Mouse (Mus musculus) left cerebral cortex, adult 18-20 months (tissue): Measurements from ENCODE around the gene Ndfip2. TPM values are rescaled to one million over a fixed set of nuclear protein-coding genes. Genes with fewer than 3 reads are reported as not detected.
A peak's percentile ranks its signal among the peaks of the same experiment; 100 is the strongest.

Experiments
- DNase-seq, 2 experiments: peaks; one replicate each; pipeline ENCODE4 v3.0.0; 2021 to 2022; ENCODE audit warnings: low spot score in 2 of 2, mixed read lengths in 1 of 2
- long read RNA-seq, 2 experiments: library from polyadenylated mRNA; stranded (forward); transcript quantifications; one replicate each; pipeline ENCODE4 v2.0.0; 2021
- total RNA-seq, 2 experiments: library from RNA; stranded (reverse); gene quantifications; 2 replicates each; pipeline ENCODE4 v1.2.3; 2021

The Ndfip2 gene
- 100 to 1,000 TPM; 100 to 113 TPM for total RNA-seq
- long read RNA-seq, experiment 1, transcript Ndfip2-206 (8 exons, 2,532 nt), result major isoform, 238 of 297 reads
- long read RNA-seq, experiment 1, transcript Ndfip2-202 (8 exons, 1,695 nt), result minor isoform, 42 of 297 reads
- long read RNA-seq, experiment 1, partial matches to known transcripts, result 8 of 297 reads
- long read RNA-seq, experiment 1, other reads (novel, unspliced or antisense), result 9 of 297 reads
- long read RNA-seq, experiment 2, transcript Ndfip2-202 (8 exons, 1,695 nt), result minor isoform, 33 of 268 reads
- long read RNA-seq, experiment 2, transcript Ndfip2-206 (8 exons, 2,532 nt), result major isoform, 220 of 268 reads
- long read RNA-seq, experiment 2, partial matches to known transcripts, result 1 of 268 reads
- long read RNA-seq, experiment 2, other reads (novel, unspliced or antisense), result 14 of 268 reads

GRCm38 (mm10) chr14:105258379-105259034 is at the start of gene Ndfip2:
Ndfip2 (plus strand) TSS chr14:105258573.
- DNase-seq, result peak; percentile 85 to 92

DNA sequence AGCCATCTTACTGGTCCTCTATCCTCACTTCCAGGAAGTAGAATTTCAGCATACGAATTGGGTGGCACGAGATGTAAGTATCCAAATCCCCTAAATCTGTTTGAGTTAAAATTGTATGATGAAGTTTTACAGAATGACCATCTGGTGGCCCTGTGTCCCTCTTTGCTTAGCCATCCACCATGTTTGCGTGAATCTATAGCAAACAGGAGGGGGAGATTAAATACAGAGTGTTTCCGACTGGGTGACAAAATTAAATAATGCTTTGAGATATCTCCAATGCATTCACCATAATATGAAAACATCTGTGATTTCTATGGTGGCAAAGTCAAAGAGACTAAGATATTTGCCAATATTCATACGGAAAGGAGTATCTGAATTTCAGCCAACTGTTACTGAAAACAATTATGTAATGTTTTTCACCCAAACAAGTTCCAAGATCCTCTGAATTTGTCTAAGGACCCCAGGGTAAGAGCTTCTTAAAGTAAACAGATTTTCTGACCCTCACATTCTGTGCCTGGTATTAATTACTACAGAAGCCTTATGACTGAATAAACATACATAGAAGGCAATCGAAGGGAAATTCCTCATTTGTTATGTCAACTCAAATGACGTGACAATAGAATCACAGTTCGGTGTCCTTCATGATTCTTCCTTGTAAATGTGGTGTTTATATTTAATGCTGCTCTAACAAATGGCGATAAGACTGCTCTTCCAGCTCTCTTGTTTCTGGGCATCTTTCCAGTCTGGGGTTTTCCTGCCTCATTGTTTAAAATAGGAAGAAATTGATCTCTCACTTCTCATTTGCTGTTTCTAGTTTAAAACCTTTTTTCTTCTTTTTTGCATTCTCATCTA is 38.6 kb upstream of the Ndfip2 start:
- no peak for DNase-seq

GRCm38 (mm10) chr14:105222240-105222639 is 36.1 kb upstream of the Ndfip2 start:
- no peak for DNase-seq

DNA sequence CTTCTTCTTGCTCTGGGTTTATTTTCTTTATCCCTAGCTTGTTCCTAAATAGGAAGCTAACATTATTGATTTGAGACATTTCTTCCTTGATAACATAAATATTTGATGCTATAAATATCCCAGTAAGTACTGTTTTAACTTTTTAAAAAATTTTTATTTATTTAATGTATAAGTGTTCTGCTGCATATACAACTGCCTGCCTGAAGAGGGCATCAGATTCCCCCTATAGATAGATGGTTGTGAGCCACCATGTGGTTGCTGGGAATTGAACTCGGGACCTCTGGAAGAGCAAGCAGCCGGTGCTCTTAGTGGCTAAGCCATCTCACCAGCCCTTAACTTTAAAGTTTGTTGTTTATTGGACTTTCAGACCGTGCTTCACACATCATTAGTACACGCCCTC is 32.6 kb upstream of the Ndfip2 start:
- no peak for DNase-seq

DNA sequence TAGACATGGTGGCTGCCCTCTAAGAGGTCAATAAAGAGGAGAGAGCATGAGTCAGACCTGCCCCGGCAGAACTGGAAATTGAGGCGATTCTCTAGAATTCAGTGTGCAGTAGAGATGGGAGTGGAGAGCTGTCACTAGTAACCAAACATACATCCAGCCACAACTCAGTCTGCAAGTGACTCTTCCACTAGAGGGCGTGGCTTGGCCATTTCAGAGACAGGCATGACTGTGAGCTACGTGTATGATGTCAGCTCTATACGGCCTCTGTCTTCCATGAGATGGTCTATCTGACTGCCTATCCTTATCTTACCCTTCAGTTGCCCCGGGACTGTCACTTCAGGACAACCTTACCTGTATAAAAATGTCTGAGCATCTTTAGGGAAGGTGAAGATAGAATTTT is 26.0 kb upstream of the Ndfip2 start:
- peak; percentile 37 to 40 for DNase-seq

DNA sequence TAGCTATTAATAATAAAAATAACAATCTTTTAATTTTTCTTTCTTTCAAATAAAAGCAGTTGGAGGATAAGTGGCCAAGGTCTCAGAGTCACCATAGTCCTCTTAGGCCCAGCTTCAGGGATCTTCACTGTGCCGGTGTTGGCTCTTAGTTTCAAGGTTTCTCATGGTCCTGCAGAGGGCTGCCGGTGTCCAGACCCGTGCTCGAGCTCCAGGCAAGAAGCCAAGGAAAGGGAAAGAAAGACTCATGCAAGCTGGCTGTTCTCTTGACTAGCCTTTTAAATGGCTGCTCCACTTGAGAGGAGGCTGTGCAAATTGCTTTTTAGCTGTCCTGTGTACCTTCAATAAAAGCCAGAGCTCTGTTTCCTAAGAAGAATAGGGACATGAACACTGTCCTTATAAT is 21.8 kb upstream of the Ndfip2 start:
- no peak for DNase-seq

DNA sequence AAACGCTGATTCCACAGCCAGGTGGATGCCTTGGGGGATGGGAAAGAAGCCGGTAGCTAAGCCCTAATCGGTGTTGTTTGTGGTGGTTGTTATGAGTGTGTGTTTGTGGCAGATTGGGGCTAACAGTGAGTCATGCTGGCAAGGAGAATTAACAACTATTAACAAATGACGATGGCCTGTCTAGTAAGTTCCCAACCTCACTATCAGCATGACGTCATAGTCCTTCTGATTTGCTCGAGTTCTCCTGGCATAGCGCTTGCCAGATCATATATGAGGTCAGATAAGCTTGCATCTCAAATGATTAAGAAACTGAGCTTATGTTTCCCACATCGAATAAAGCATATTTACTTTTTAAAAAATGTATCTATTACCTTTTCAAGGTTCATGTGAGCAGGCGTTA is 20.6 kb upstream of the Ndfip2 start:
- DNase-seq, result no peak

- DNase-seq, result no peak
Observed at GRCm38 (mm10) chr14:105238450-105239038, 19.8 kb upstream of the Ndfip2 start.

DNA sequence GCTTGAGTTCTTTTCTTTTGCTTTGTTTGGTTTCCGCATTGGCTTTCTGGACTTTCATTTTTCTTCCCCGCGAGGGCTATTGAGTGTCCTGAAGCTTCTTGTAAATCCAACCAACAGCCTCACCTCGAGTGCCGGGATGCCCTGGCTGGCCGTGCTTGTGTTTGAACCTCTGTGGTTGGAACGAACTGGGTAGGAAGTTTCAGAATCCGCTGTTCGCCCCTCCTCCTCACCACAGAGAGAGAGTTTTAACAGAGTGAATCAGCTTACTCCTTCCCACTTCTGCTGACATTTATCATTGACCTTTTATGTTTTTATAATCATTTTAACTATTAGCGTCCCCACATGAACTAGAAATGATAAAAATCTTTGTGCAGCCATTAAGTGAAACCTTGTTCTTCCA is 18.3 kb upstream of the Ndfip2 start:
- no peak for DNase-seq

DNA sequence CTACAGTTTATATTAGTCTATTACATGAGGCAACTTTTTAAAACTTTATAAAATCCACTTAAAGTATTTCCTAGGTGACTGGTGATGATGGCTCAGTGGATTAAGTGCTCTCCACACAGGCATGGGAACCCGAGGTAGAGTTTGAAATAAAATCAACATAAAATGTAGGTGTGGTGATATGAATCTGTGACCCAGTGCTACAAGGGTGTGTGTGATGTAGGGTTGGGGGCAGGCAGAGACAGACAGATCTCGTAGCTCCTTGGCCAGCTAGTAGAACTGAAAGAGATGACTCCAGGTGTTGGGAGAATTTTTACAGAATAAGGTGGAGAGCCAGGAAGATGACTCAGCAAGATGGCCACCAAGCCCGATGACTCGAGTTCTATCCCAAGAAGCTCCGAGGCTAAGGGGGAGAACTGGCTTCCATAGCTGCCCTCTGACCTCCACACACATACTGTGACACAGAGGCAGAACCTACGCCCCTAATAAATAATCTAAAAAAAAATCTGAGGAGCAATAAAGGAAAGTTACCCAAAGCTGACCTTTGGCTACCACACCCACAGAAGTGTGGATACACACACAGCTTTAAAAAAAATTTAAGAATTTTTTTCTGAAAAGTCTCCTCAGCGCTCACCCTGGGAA is 14.4 kb upstream of the Ndfip2 start:
- DNase-seq, result no peak

- DNase-seq, result no peak
Observed at GRCm38 (mm10) chr14:105251038-105251437, 7.3 kb upstream of the Ndfip2 start.

GRCm38 (mm10) chr14:105253304-105253703 is 5.1 kb upstream of the Ndfip2 start:
- no peak for DNase-seq

- no peak for DNase-seq
Observed at GRCm38 (mm10) chr14:105254401-105254800, 4.0 kb upstream of the Ndfip2 start.

- DNase-seq, result no peak
Observed at GRCm38 (mm10) chr14:105255620-105256019, 2.8 kb upstream of the Ndfip2 start.

DNA sequence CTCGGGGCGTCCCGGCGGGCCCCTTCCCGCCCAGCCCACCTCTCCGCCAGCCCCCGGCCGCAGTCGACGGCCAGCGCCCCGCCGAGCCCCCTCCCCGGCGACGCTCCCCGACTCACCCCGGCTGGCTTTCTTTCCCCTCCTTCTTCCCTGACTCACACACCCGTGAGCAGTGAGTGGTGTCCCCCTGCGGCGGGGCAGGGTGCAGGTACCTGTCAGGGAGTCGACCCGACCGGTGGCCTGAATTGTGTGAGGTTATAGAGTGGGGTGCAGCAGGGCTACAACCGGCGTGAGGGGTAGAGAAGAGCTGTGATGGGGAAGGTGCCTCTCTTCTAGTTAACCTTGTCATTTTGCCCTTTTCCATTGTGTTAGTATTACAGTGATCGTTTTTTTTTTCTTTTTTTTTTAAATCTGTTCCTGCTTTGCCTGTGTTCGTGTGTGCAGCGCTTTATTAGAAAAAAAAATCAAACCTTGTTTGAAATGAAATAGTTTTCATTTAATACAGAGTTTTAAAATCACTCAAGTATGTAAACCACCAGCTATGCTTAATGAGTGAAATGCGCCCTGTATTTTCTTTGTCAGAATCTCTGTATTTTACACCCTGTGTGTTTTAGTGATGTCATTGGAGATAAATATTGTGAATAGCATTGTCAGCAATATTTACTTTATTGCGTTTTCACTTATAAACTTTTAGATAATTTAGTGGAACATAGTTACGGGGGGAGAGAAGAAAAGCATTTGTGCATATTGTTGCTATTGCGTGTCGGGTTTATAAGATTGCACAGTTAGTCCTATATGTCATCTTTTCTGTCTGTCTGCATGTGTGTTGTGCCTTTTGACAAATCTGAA is 885 bp downstream of the Ndfip2 start:
- DNase-seq, result peak in 1 of 2 experiments; percentile 27

DNA sequence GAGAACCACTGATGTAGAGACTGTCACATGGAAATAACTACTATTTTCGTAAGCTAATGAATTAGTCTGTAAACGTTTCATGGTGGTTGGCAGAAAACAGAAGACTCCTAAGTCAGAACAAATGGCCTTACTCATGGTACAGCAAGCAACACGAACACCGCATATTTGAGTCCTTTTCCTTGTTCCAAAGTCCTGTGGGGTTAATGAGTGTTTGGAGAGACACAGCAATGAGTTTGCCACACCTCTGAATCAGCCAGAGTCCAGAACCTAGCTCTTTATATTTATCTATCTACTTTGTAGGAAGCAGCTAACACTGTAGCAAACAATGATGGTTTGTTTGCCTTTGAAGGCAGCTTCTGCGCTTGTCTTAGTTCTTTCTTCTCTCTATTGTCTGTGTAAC is 4.5 kb downstream of the Ndfip2 start:
- no peak for DNase-seq

GRCm38 (mm10) chr14:105267095-105267494 is 8.7 kb downstream of the Ndfip2 start:
- DNase-seq, result no peak

DNA sequence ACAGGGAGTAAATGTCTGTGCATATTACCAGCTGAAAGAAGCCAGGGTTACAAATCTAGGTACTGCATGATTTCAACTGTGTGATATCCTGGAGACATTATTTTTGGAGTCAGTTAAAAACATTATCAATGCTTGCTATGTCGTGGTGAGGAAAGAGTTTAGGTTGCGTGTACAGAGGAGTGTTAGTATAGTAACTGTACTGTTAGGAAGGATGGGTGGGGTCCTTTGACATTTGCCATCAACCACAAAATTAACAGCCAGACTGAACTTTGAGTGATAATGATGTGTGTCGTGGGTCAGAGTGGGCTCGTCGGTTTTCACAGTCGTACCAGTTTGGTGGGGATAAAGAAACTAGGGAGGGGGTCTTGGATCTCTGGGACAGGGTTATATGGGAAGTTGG is 13.7 kb downstream of the Ndfip2 start:
- DNase-seq, result no peak

- no peak for DNase-seq
Observed at GRCm38 (mm10) chr14:105272539-105272938, 14.2 kb downstream of the Ndfip2 start.

- DNase-seq, result no peak
Observed at GRCm38 (mm10) chr14:105275196-105275595, 16.8 kb downstream of the Ndfip2 start.
